Mouse (Mus musculus) bone marrow, adult 2 months (tissue): ENCODE measurements at regions not wholly inside any gene's neighbourhood (a gene's known extent, or its start where the extent isn't known, plus 50 kb on each side); places are given as distances from the start of the nearest gene placed in this dataset.

Experiments used
- H3K27ac ChIP-seq: fragments of 200-500 bp; 2 replicates; pipeline ENCODE4 v1.5.1; 2012; ENCODE audit warnings: low read depth, mild to moderate bottlenecking, control low read depth, inconsistent platforms, low read length; ENCODE audit not compliant: control insufficient read depth, poor library complexity, insufficient read depth
- H3K4me1 ChIP-seq: fragments of 200-500 bp; 2 replicates; pipeline ENCODE4 v1.6.1; 2011; ENCODE audit warnings: low read length; ENCODE audit not compliant: control insufficient read depth, insufficient read depth
- H3K4me3 ChIP-seq: fragments of 200-500 bp; replicated peaks from 2 replicates; pipeline ENCODE3; 2011; ENCODE audit warnings: mild to moderate bottlenecking, low read depth, low read length, control low read depth; ENCODE audit not compliant: control insufficient read depth
- CTCF ChIP-seq: fragments of 200-500 bp; IDR thresholded peaks from 2 replicates; pipeline ENCODE4 v1.5.1; 2011; ENCODE audit warnings: low read length, control low read depth; ENCODE audit not compliant: control insufficient read depth, insufficient read depth
- POLR2A ChIP-seq: fragments of 200-500 bp; IDR thresholded peaks from 2 replicates; pipeline ENCODE4 v1.6.1; 2011; ENCODE audit warnings: low read depth, mild to moderate bottlenecking, control low read depth, low read length, borderline replicate concordance; ENCODE audit not compliant: control insufficient read depth
- WGBS: fragments of 180-500 bp; shearing (Covaris S2); methylation state at CpG from one replicate; pipeline ENCODE4 v1.1.7; 2018; 5-methylcytosine and 5-hydroxymethylcytosine counted together

DNA sequence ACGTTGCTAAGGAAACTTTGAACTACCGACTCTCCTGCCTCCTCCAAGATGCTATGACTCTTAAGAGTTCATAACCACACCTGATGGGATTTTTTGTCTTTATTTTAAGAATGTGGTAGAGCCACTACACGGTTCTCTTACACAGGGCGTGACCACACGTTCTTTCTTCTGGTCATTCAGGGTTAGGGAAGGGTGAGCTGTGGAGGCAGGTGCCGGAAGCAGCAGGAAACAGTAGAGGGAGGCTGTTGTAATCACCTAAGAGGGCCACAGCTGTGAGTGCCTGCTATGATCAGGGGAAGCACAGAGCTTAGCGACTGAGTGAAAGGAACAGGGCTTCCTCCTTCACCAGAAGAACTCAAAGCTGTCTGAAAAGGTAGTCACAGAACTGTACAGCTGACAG, 50.6 kb upstream of the Larp1 start:
- Histone ChIP-seq H3K4me3 (no peak overlapping the region), H3K27ac (peak overlapping the region; percentile 54; the same call in 1 of the 2 replicates), H3K4me1 (peaks cover 1% of the 10 kb centered on the region; the same call in 1 of the 2 replicates)
- WGBS, result 13% methylated on average over 7 of the region's 7 CpGs
- TF ChIP-seq POLR2A, result no peak
- no peak for TF ChIP-seq CTCF

GRCm38 (mm10) chr11:57956909-57957308, 52.0 kb upstream of the Larp1 start:
- TF ChIP-seq POLR2A, result no peak
- no peak for TF ChIP-seq CTCF
- 84% methylated on average over 9 of the region's 9 CpGs for WGBS
- Histone ChIP-seq H3K4me3 (no peak overlapping the region), H3K27ac (no peak overlapping the region), H3K4me1 (peaks cover 4% of the 10 kb centered on the region; the same call in 1 of the 2 replicates)

GRCm38 (mm10) chr11:57956076-57956475, 52.8 kb upstream of the Larp1 start:
- 93% methylated on average over 2 of the region's 2 CpGs for WGBS
- no peak overlapping the region for H3K27ac ChIP-seq
- no peak overlapping the region for H3K4me3 ChIP-seq
- H3K4me1 ChIP-seq, result peaks cover 4% of the 10 kb centered on the region; the same call in 1 of the 2 replicates
- TF ChIP-seq POLR2A (no peak), CTCF (no peak)

DNA sequence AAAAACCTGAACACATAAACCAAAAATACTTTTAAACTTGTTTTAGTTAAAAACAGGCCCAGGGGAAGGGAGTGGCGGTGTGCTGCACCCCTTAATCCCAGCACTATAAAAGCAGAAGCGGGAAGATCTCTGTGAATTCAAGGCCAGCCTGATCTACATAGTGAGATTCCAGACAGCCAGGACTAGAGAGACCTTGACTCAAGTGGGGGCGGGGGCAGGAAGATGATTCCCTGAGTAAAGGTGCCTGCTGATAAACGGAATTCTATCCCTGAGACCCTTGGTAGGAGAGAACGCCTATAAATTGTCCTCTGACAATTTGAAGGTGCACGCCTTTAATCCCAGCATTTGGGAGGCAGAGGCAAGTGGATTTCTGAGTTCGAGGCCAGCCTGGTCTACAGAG, 53.4 kb upstream of the Larp1 start:
- WGBS, result 86% methylated on average over 7 of the region's 7 CpGs

GRCm38 (mm10) chr11:57954510-57955184, 54.2 kb upstream of the Larp1 start:
- Histone ChIP-seq H3K27ac (no peak overlapping the region), H3K4me3 (no peak overlapping the region)
- 60% methylated on average over 10 of the region's 10 CpGs for WGBS

More for the DNA sequence above, 53.4 kb upstream of the Larp1 start:
- no peak overlapping the region for H3K27ac ChIP-seq
- no peak overlapping the region for H3K4me3 ChIP-seq
- TF ChIP-seq POLR2A (no peak), CTCF (no peak)
- peaks cover 4% of the 10 kb centered on the region; the same call in 1 of the 2 replicates for H3K4me1 ChIP-seq

DNA sequence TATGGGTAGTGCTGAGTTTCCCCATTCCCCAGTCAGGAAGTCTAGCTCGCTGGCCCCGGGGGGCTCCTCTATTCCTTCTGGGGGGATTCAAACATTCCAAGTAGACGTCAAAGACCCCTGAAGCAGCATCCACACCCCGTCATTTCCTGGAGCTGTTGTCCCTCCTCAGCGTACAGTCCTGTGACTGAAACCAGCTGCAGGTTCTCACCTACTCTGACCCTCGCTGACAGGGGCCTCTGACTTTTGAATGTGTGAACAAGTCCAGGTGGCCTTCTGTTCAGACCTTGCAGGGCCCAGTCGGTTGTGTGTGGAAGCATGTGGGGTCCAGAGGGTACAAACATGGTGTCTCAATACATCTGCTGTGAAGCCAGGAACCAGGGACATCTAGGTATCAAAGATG, 55.2 kb upstream of the Larp1 start:
- H3K4me1 ChIP-seq, result peaks cover 3% of the 10 kb centered on the region; the same call in 1 of the 2 replicates

More at GRCm38 (mm10) chr11:57954510-57955184, 54.2 kb upstream of the Larp1 start:
- TF ChIP-seq POLR2A (no peak), CTCF (no peak)
- peaks cover 4% of the 10 kb centered on the region; the same call in 1 of the 2 replicates for H3K4me1 ChIP-seq

GRCm38 (mm10) chr11:57952619-57953018, 56.2 kb upstream of the Larp1 start:
- Histone ChIP-seq H3K27ac (no peak overlapping the region), H3K4me3 (no peak overlapping the region), H3K4me1 (peaks cover 3% of the 10 kb centered on the region; the same call in 1 of the 2 replicates)
- TF ChIP-seq POLR2A (no peak), CTCF (no peak)
- WGBS, result 69% methylated on average over 3 of the region's 3 CpGs

More for the DNA sequence above, 55.2 kb upstream of the Larp1 start:
- TF ChIP-seq POLR2A, result no peak
- no peak for TF ChIP-seq CTCF
- WGBS, result 84% methylated on average over 7 of the region's 7 CpGs
- H3K27ac ChIP-seq, result no peak overlapping the region
- H3K4me3 ChIP-seq, result no peak overlapping the region

GRCm38 (mm10) chr11:57951541-57952326, 57.1 kb upstream of the Larp1 start:
- Histone ChIP-seq H3K27ac (peak overlapping the region; percentile 41), H3K4me1 (peaks cover 3% of the 10 kb centered on the region; the same call in 1 of the 2 replicates), H3K4me3 (peak overlapping the region; percentile 38)
- TF ChIP-seq CTCF, result no peak
- TF ChIP-seq POLR2A, result no peak
- WGBS, result 15% methylated on average over 20 of the region's 20 CpGs

- 0% methylated on average over 4 of the region's 4 CpGs for WGBS
These were observed 57.9 kb upstream of the Larp1 start for GRCm38 (mm10) chr11:57950989-57951388.

More at GRCm38 (mm10) chr11:57950989-57951388, 57.9 kb upstream of the Larp1 start:
- TF ChIP-seq POLR2A, result no peak
- TF ChIP-seq CTCF, result 0 out of 2 replicates have a peak, but pooled peaks have one; percentile 10
- Histone ChIP-seq H3K27ac (peak overlapping the region; percentile 41; the same call in 1 of the 2 replicates), H3K4me3 (no peak overlapping the region), H3K4me1 (peaks cover 3% of the 10 kb centered on the region; the same call in 1 of the 2 replicates)
